Mouse (Mus musculus): Measurements from ENCODE around the gene Gm11639.
A peak's percentile ranks its signal among the peaks of the same experiment; 100 is the strongest.

Gene Gm11639

GRCm38 (mm10) chr11:105153068-105153833, 467.7 kb downstream of the Gm11639 start:
- DNase-seq (ENCODE audit: low spot score) = peak; percentile 51

GRCm38 (mm10) chr11:105155915-105156314, 470.4 kb downstream of the Gm11639 start:
- peak; percentile 71 for DNase-seq (ENCODE audit: low spot score)

GRCm38 (mm10) chr11:105156748-105157267, 471.3 kb downstream of the Gm11639 start:
- DNase-seq (ENCODE audit: low spot score) = peak; percentile 50

- no peak for DNase-seq (ENCODE audit: low spot score)
Observed at GRCm38 (mm10) chr11:105158047-105158446, 472.5 kb downstream of the Gm11639 start.

GRCm38 (mm10) chr11:105159673-105160360, 474.3 kb downstream of the Gm11639 start:
- no peak for DNase-seq (ENCODE audit: low spot score)

GRCm38 (mm10) chr11:105161411-105161810, 475.9 kb downstream of the Gm11639 start:
- DNase-seq (ENCODE audit: low spot score) = no peak

- no peak for DNase-seq (ENCODE audit: low spot score)
Observed at GRCm38 (mm10) chr11:105164516-105165510, 479.3 kb downstream of the Gm11639 start.

- DNase-seq (ENCODE audit: low spot score) = no peak
Observed at GRCm38 (mm10) chr11:105166780-105167179, 481.3 kb downstream of the Gm11639 start.
